Mouse (Mus musculus) limb, embryonic 12.5 days (tissue): ENCODE data around the gene Alpl. TPM values are rescaled to one million over a fixed set of nuclear protein-coding genes. Genes with fewer than 3 reads are reported as not detected.

Experiments
- ATAC-seq: fragments of 200-750 bp; cut with Nextera tagmentation; 2 replicates; pipeline ENCODE4 v1.8.0; 2017; ENCODE audit warnings: low read depth, moderate TSS enrichment; ENCODE audit not compliant: insufficient number of reproducible peaks, insufficient read depth, low FRiP score, low TSS enrichment
- H3K27ac ChIP-seq: fragments of 300-500 bp; sonication (generic); 2 replicates; pipeline ENCODE4 v1.5.1; 2016; ENCODE audit warnings: mild to moderate bottlenecking, moderate library complexity
- H3K27me3 ChIP-seq: fragments of 300-500 bp; sonication (generic); 2 replicates; pipeline ENCODE4 v1.6.1; 2016; ENCODE audit warnings: mild to moderate bottlenecking, moderate library complexity
- H3K36me3 ChIP-seq: fragments of 300-500 bp; sonication (generic); 2 replicates; pipeline ENCODE4 v1.6.1; 2016; ENCODE audit warnings: mild to moderate bottlenecking, moderate library complexity
- H3K4me1 ChIP-seq: fragments of 300-500 bp; sonication (generic); replicated peaks from 2 replicates; pipeline ENCODE4 v1.6.1; 2016
- H3K4me2 ChIP-seq: fragments of 300-500 bp; sonication (generic); 2 replicates; pipeline ENCODE4 v1.6.1; 2016; ENCODE audit warnings: mild to moderate bottlenecking, moderate library complexity
- H3K4me3 ChIP-seq: fragments of 300-500 bp; sonication (generic); replicated peaks from 2 replicates; pipeline ENCODE4 v1.5.1; 2016; ENCODE audit warnings: mild to moderate bottlenecking
- H3K9ac ChIP-seq: fragments of 300-500 bp; sonication (generic); replicated peaks from 2 replicates; pipeline ENCODE4 v1.6.1; 2016; ENCODE audit warnings: mild to moderate bottlenecking, moderate library complexity
- H3K9me3 ChIP-seq: fragments of 300-500 bp; sonication (generic); 2 replicates; pipeline ENCODE4 v1.6.1; 2016; ENCODE audit warnings: mild to moderate bottlenecking, moderate library complexity
- WGBS: fragments of 180-500 bp; shearing (Covaris S2); methylation state at CpG from one replicate; pipeline ENCODE4 v1.1.7; 2016; 5-methylcytosine and 5-hydroxymethylcytosine counted together
- polyA plus RNA-seq: library from polyadenylated mRNA; unstranded; fragments of >200 nt; fragmentation: Nextera tagmentation; extraction: Ambion mirVana; gene quantifications from 2 replicates; pipeline ENCODE4 v1.2.1, GENCODE M21; 2016

Alpl gene
- polyA plus RNA-seq, 1 experiment from 2014 or later, result 2.3 TPM

GRCm38 (mm10) chr4:137697156-137697885 is 98.9 kb downstream of the Alpl start:
- ATAC-seq, result no peak
- peaks cover 21% of the 10 kb centered on the region for H3K4me1 ChIP-seq
- H3K4me3 ChIP-seq, result no peak overlapping the region
- H3K4me2 ChIP-seq, result no peak overlapping the region
- no peaks in the 10 kb centered on the region for H3K36me3 ChIP-seq
- H3K27ac ChIP-seq, result no peak overlapping the region
- no peaks in the 10 kb centered on the region for H3K27me3 ChIP-seq
- WGBS, result 73% methylated on average over 13 of the region's 13 CpGs
- H3K9ac ChIP-seq, result no peak overlapping the region
- no peaks in the 10 kb centered on the region for H3K9me3 ChIP-seq

DNA sequence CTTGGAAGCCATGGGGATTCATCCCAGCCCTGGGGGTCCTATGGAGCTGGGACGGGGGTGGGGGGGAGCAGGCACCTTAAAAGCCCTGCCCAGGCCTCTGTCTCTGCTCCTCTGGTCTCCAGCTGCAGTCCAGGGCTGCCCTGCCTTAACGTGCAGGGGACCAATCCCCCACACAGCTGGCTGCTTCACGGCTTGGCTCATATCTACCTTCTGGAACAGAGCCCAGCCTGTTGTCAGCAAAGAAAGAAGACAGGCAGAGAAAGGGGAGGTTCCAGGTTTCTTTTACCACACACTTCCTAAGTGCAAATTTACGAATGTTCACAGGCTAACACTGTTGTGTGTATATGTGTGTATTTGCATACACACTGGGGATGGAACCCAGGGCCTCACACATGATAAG is 100.3 kb downstream of the Alpl start:
- WGBS, result 29% methylated on average over 4 of the region's 4 CpGs
- 0 out of 2 replicates have a peak overlapping the region, but pooled peaks have one; percentile 9 for H3K27ac ChIP-seq
- H3K36me3 ChIP-seq, result no peaks in the 10 kb centered on the region
- H3K4me2 ChIP-seq, result no peak overlapping the region
- H3K4me1 ChIP-seq, result peaks cover 21% of the 10 kb centered on the region
- no peaks in the 10 kb centered on the region for H3K27me3 ChIP-seq
- no peak overlapping the region; the same call in 1 of the 2 replicates for H3K9ac ChIP-seq
- no peak for ATAC-seq
- no peaks in the 10 kb centered on the region for H3K9me3 ChIP-seq
- no peak overlapping the region for H3K4me3 ChIP-seq

DNA sequence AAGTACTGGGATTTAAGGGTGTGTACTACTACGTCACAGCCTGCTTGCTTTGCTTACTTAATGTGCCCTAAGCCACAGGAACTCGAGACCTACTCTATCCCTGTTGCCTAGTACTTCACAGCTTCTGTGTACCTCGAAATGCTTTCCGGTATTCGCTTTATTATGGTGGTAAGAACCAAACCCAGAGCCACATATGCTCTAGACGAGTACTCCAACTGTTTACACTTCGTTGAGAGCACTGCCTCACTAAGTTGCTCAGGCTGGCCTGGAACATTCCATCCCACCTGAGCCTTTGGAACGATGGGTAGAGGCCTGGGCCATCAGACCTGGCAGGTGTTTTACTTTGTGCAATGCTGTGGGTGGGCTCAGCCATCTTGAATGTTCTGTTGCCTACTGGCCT is 100.9 kb downstream of the Alpl start:
- ATAC-seq, result no peak
- 79% methylated on average over 8 of the region's 8 CpGs for WGBS
- H3K4me3 ChIP-seq, result no peak overlapping the region
- H3K36me3 ChIP-seq, result no peaks in the 10 kb centered on the region
- no peak overlapping the region; the same call in 1 of the 2 replicates for H3K9ac ChIP-seq
- 0 out of 2 replicates have a peak, but pooled peaks cover 2% of the 10 kb centered on the region for H3K27me3 ChIP-seq
- no peak overlapping the region for H3K4me2 ChIP-seq
- H3K27ac ChIP-seq, result 0 out of 2 replicates have a peak overlapping the region, but pooled peaks have one; percentile 9
- H3K4me1 ChIP-seq, result peaks cover 21% of the 10 kb centered on the region
- H3K9me3 ChIP-seq, result no peaks in the 10 kb centered on the region

DNA sequence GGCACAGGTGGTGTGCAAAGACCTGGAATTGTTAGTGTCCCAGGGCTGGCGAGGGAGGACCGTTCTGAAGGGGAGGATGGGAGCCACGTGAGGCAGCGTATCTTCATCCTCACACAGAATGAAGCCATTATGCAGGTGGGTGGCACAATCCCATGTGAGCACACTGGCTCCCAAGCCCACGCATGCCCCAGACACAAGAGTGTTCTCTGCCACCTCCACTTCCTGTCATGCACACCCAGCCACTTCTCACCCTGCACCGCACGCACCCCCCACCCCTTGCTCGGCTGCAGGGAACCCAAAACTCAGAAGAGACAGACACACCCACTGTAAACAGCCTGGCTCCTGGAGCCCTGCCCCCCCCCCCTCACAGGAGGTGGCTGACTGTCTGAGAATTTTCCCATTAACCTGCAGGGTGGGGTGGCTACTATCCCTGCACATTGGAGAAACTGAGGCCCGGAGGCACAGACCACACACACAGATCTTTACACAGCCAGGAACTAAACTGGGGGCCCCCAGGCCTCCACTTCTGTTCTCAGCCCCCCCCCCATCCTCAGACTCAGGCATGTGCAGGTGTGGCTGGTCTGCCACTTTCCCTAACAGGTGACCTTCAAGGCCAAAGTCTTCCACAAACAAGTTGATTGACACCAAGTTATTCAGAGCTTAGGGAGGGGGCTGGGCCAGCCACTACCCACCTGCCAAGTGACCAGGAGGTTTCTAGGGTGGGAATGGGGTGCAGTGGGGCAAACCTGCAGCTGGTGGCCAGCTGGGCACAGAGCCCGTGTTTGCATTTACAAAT is 103.9 kb downstream of the Alpl start:
- no peaks in the 10 kb centered on the region for H3K9me3 ChIP-seq
- 82% methylated on average over 10 of the region's 10 CpGs for WGBS
- peaks cover 5% of the 10 kb centered on the region for H3K4me1 ChIP-seq
- 0 out of 2 replicates have a peak, but pooled peaks cover 4% of the 10 kb centered on the region for H3K27me3 ChIP-seq
- H3K36me3 ChIP-seq, result no peaks in the 10 kb centered on the region
- no peak for ATAC-seq
- H3K27ac ChIP-seq, result no peak overlapping the region
- H3K4me2 ChIP-seq, result no peak overlapping the region
- H3K4me3 ChIP-seq, result no peak overlapping the region
- no peak overlapping the region for H3K9ac ChIP-seq

Other genes starting within 250 kb of the Alpl start
- not detected in 2 replicates for gene Ldlrad2, start 221.8 kb downstream of the Alpl start, polyA plus RNA-seq
- 90.7 and 100 TPM in 2 replicates for gene Usp48, start 202.6 kb downstream of the Alpl start, polyA plus RNA-seq
- gene Rap1gap, start 131.7 kb downstream of the Alpl start, polyA plus RNA-seq, result 5.9 and 8.4 TPM in 2 replicates
- gene Ece1, start 65.9 kb upstream of the Alpl start, polyA plus RNA-seq, result 23.9 and 24.5 TPM in 2 replicates
- gene Eif4g3, start 196.6 kb upstream of the Alpl start, polyA plus RNA-seq, result 48.2 and 51.9 TPM in 2 replicates